Mouse (Mus musculus) G1E (cell line): ENCODE data around the gene Mllt3.

Experiments used
- CTCF ChIP-seq: IDR thresholded peaks from 2 replicates; pipeline ENCODE4 v1.5.1; 2012; ENCODE audit warnings: low read depth, low read length, inconsistent platforms, mixed read lengths
- GATA1 ChIP-seq: IDR thresholded peaks from 2 replicates; pipeline ENCODE4 v1.6.1; 2012; ENCODE audit warnings: borderline replicate concordance, low read length, inconsistent platforms, mixed read lengths
- GATA2 ChIP-seq: IDR thresholded peaks from 2 replicates; pipeline ENCODE4 v1.6.1; 2012; ENCODE audit warnings: low read depth, low read length, inconsistent platforms, borderline replicate concordance
- TAL1 ChIP-seq: conservative IDR thresholded peaks from 2 replicates; pipeline ENCODE4 v1.6.1; 2012; ENCODE audit warnings: low read depth, low read length, inconsistent platforms, mixed read lengths

DNA sequence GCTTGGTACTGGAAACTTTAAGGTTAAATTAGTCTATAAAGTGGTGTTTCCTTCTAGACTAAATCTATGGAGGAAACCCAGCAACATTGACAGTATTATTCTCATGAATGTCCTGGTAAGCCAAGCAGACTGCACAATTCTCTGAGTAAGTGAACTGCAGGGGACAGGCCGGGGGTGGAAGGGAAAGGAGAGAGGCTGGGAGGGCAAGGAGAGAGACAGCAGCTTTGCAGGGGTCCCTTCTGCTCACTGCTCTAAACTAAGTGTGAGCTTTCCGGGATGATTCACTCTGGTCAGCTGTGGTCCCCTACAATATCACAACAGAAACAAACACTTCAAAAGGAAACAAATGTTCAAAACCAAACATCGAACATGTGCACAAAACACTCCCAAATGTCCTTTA lies 228.6 kb downstream of the Mllt3 start:
- TF ChIP-seq CTCF (no peak), TAL1 (no peak), GATA1 (no peak), GATA2 (no peak)
